Mouse (Mus musculus) heart, embryonic 11.5 days (tissue): ENCODE measurements at regions not wholly inside any gene's neighbourhood (a gene's known extent, or its start where the extent isn't known, plus 50 kb on each side); places are given as distances from the start of the nearest gene placed in this dataset.

Source experiments
- ATAC-seq: fragments of 200-750 bp; cut with Nextera tagmentation; replicated peaks from 2 replicates; pipeline ENCODE4 v1.8.0; 2017; ENCODE audit warnings: moderate library complexity; ENCODE audit not compliant: insufficient number of reproducible peaks, low FRiP score, low TSS enrichment
- H3K27ac ChIP-seq: fragments of 300-500 bp; sonication (generic); 2 replicates; pipeline ENCODE4 v1.5.1; 2014; ENCODE audit warnings: mild to moderate bottlenecking, low read depth, low read length
- H3K27me3 ChIP-seq: fragments of 300-500 bp; sonication (generic); 2 replicates; pipeline ENCODE4 v1.6.1; 2014; ENCODE audit warnings: mild to moderate bottlenecking, low read length, mixed read lengths; ENCODE audit not compliant: control insufficient read depth, insufficient read depth
- H3K36me3 ChIP-seq: fragments of 300-500 bp; sonication (generic); 2 replicates; pipeline ENCODE4 v1.6.1; 2014; ENCODE audit warnings: mild to moderate bottlenecking, low read length, moderate library complexity, mixed read lengths; ENCODE audit not compliant: control insufficient read depth, insufficient read depth
- H3K4me1 ChIP-seq: fragments of 300-500 bp; sonication (generic); 2 replicates; pipeline ENCODE4 v1.6.1; 2014; ENCODE audit warnings: low read length; ENCODE audit not compliant: control insufficient read depth, insufficient read depth
- H3K4me2 ChIP-seq: fragments of 300-500 bp; sonication (generic); 2 replicates; pipeline ENCODE4 v1.6.1; 2014; ENCODE audit warnings: mild to moderate bottlenecking, moderate library complexity
- H3K4me3 ChIP-seq: fragments of 300-500 bp; sonication (generic); 2 replicates; pipeline ENCODE4 v1.5.1; 2014; ENCODE audit warnings: low read depth, low read length
- H3K9ac ChIP-seq: fragments of 300-500 bp; sonication (generic); 2 replicates; pipeline ENCODE4 v1.6.1; 2014; ENCODE audit warnings: mild to moderate bottlenecking, low read depth, low read length, moderate library complexity
- H3K9me3 ChIP-seq: fragments of 300-500 bp; sonication (generic); replicated peaks from 2 replicates; pipeline ENCODE4 v1.6.1; 2016; ENCODE audit warnings: low read length; ENCODE audit not compliant: control insufficient read depth
- WGBS: fragments of 180-500 bp; shearing (Covaris S2); extraction: QIAGEN DNeasy Blood & Tissue Kit; methylation state at CpG from one replicate; pipeline ENCODE4 v1.1.7; 2014; ENCODE audit not compliant: insufficient replicate concordance; 5-methylcytosine and 5-hydroxymethylcytosine counted together

DNA sequence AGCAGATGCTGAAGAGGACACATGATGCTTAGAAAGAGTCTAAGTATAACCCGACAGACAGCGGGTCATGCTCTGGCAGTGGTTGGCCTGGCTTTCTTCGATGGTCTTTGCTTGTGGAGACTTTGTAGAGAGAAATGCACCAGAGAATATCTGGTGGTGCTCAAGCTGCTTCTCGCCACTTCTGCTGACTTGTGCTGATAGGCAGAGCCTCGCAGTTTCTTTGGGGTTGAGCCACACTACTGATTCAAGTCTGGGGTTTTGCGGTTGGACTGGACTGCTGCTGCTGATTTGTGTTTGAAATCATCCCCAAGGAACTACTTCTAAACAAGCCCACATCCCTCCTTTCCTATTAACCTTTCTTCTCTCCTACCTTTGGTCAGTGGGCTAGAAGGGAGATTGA, 227.1 kb upstream of the Hnrnpa3 start:
- Histone ChIP-seq H3K4me1 (no peaks in the 10 kb centered on the region), H3K9ac (no peak overlapping the region), H3K9me3 (no peaks in the 10 kb centered on the region), H3K4me2 (no peak overlapping the region), H3K27ac (no peak overlapping the region), H3K36me3 (no peaks in the 10 kb centered on the region), H3K4me3 (no peak overlapping the region), H3K27me3 (no peaks in the 10 kb centered on the region)
- 72% methylated on average over 6 of the region's 6 CpGs for WGBS
- ATAC-seq, result no peak

DNA sequence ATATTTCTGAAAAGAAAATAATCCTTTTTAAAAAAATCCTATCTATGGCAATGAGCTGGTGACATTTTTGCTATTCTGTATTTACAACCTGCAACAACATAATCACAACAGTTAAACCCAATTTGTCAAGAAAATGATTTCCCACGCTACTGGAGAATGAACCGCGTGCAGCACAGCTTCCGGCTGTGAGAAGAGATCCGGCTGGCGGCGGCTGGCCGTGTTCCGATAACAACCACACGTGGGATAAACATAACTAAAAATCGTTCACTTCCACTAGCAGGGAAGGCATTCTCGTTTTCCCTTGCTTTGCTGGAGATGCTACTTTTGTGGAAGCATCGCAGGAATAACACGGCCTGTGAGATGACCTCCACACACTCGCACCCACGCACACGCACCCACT, 224.5 kb upstream of the Hnrnpa3 start:
- Histone ChIP-seq H3K4me1 (no peaks in the 10 kb centered on the region), H3K27me3 (no peaks in the 10 kb centered on the region)

GRCm38 (mm10) chr2:75439522-75440230, 219.4 kb upstream of the Hnrnpa3 start:
- no peak overlapping the region for H3K9ac ChIP-seq
- H3K4me3 ChIP-seq, result no peak overlapping the region
- no peaks in the 10 kb centered on the region for H3K4me1 ChIP-seq
- 72% methylated on average over 10 of the region's 10 CpGs for WGBS
- H3K4me2 ChIP-seq, result no peak overlapping the region
- H3K27me3 ChIP-seq, result no peaks in the 10 kb centered on the region
- H3K27ac ChIP-seq, result no peak overlapping the region
- H3K9me3 ChIP-seq, result no peaks in the 10 kb centered on the region
- no peaks in the 10 kb centered on the region for H3K36me3 ChIP-seq
- ATAC-seq, result no peak

More for the DNA sequence above, 224.5 kb upstream of the Hnrnpa3 start:
- Histone ChIP-seq H3K27ac (no peak overlapping the region), H3K4me2 (no peak overlapping the region), H3K9me3 (no peaks in the 10 kb centered on the region), H3K9ac (no peak overlapping the region), H3K4me3 (no peak overlapping the region), H3K36me3 (no peaks in the 10 kb centered on the region)
- ATAC-seq, result no peak
- WGBS, result 91% methylated on average over 17 of the region's 17 CpGs

GRCm38 (mm10) chr2:75442632-75443031, 216.4 kb upstream of the Hnrnpa3 start:
- no peak overlapping the region for H3K4me2 ChIP-seq
- no peak overlapping the region for H3K4me3 ChIP-seq
- no peaks in the 10 kb centered on the region for H3K27me3 ChIP-seq
- H3K27ac ChIP-seq, result no peak overlapping the region
- no peaks in the 10 kb centered on the region for H3K9me3 ChIP-seq
- no peaks in the 10 kb centered on the region for H3K36me3 ChIP-seq
- H3K9ac ChIP-seq, result no peak overlapping the region
- WGBS, result 79% methylated on average over 1 of the region's 1 CpGs
- no peak for ATAC-seq
- H3K4me1 ChIP-seq, result no peaks in the 10 kb centered on the region

GRCm38 (mm10) chr2:75445189-75445588, 213.9 kb upstream of the Hnrnpa3 start:
- no peaks in the 10 kb centered on the region for H3K36me3 ChIP-seq
- no peak overlapping the region for H3K9ac ChIP-seq
- no peaks in the 10 kb centered on the region for H3K27me3 ChIP-seq
- no peaks in the 10 kb centered on the region for H3K9me3 ChIP-seq
- H3K27ac ChIP-seq, result no peak overlapping the region
- H3K4me2 ChIP-seq, result no peak overlapping the region
- H3K4me1 ChIP-seq, result no peaks in the 10 kb centered on the region
- no peak overlapping the region for H3K4me3 ChIP-seq
- ATAC-seq, result no peak

DNA sequence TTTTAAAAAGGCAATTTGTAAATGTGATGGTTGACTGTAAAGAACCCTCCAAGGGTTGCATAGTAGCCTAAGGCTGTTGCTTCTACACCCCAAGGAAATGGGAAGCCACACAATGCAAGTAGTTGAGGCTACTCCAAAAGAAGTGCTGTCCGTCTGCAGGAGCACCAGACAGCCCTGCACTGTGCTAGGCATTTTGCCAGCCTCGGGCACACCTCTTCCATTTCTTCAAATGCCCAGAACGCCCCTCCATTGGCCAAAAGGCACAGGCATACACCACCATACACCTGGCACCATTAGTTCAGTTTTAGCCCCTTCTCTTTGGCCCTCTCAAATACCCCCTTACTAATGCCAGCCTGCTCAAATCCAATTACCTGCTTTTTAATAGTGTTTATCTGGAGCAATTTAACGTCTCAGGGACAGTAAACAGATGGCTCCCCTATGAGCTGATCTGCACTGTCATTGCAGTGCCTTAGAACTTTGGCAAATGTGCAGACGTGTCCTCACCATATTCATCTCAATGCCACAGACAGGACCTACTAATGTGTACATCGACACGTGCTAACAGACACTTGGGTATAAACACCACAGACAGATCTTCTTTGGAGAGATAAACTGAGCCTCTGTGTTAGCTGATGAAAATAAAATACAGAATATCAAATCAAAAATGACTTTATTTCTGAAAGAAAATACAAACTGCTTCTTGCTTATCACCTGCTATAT, 211.9 kb upstream of the Hnrnpa3 start:
- Histone ChIP-seq H3K4me2 (no peak overlapping the region), H3K9me3 (no peaks in the 10 kb centered on the region), H3K27ac (no peak overlapping the region), H3K4me3 (no peak overlapping the region), H3K4me1 (no peaks in the 10 kb centered on the region), H3K36me3 (no peaks in the 10 kb centered on the region), H3K27me3 (no peaks in the 10 kb centered on the region), H3K9ac (no peak overlapping the region)
- WGBS, result 69% methylated on average over 7 of the region's 7 CpGs
- ATAC-seq, result no peak

- WGBS, result 69% methylated on average over 5 of the region's 5 CpGs
- no peak overlapping the region for H3K4me2 ChIP-seq
- H3K9ac ChIP-seq, result no peak overlapping the region
- no peaks in the 10 kb centered on the region for H3K36me3 ChIP-seq
- no peak overlapping the region for H3K4me3 ChIP-seq
- no peak overlapping the region for H3K27ac ChIP-seq
- H3K27me3 ChIP-seq, result no peaks in the 10 kb centered on the region
- H3K9me3 ChIP-seq, result no peaks in the 10 kb centered on the region
- H3K4me1 ChIP-seq, result no peaks in the 10 kb centered on the region
- no peak for ATAC-seq
Measured at GRCm38 (mm10) chr2:75448221-75448620, 210.8 kb upstream of the Hnrnpa3 start.

DNA sequence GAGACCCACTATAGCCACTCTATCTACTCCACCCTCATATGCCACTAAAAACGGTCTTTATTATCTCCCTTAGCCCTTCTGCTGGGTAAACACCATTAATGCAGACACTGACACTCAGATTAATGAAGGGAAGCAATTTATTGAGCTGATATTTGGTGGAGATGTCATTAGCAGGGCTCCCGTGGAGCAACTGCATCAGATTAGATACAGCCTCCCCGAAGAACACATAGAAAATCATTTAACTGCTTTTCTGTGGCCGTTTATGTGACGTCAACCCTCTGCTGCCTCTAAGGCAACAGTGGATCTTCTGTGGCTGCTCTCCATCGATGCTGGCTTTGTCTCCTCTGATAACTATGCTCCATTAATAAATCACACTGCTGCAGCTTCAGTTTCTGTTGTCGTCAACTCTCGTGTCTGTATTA, 207.2 kb upstream of the Hnrnpa3 start:
- no peak overlapping the region for H3K4me3 ChIP-seq
- 63% methylated on average over 8 of the region's 8 CpGs for WGBS
- H3K9ac ChIP-seq, result no peak overlapping the region
- H3K4me2 ChIP-seq, result no peak overlapping the region
- no peaks in the 10 kb centered on the region for H3K27me3 ChIP-seq
- no peak overlapping the region for H3K27ac ChIP-seq
- no peaks in the 10 kb centered on the region for H3K9me3 ChIP-seq
- no peaks in the 10 kb centered on the region for H3K4me1 ChIP-seq
- H3K36me3 ChIP-seq, result no peaks in the 10 kb centered on the region
- ATAC-seq, result no peak
